Mouse (Mus musculus): ENCODE measurements at regions not wholly inside any gene's neighbourhood (a gene's known extent, or its start where the extent isn't known, plus 50 kb on each side); places are given as distances from the start of the nearest gene placed in this dataset.
A peak's percentile ranks its signal among the peaks of the same experiment; 100 is the strongest.

GRCm38 (mm10) chr11:31778766-31779165 is 93.2 kb upstream of the Cpeb4 start:
- Histone ChIP-seq H3K27me3 (ENCODE audit: control insufficient read depth, insufficient read depth, low read length) (no peaks in the 10 kb centered on the region), H3K4me1 (ENCODE audit: control insufficient read depth, insufficient read depth, low read length) (peaks cover 7% of the 10 kb centered on the region; the same call in 1 of the 2 replicates), H3K27ac (ENCODE audit: insufficient read depth, low read length) (no peak overlapping the region), H3K4me3 (replicated peaks; ENCODE audit: insufficient read depth, low read depth, low read length) (no peak overlapping the region)
- DNase-seq: no peak
- 75% methylated on average over 4 of the region's 4 CpGs for WGBS
- TF ChIP-seq POLR2A (IDR thresholded peaks at IDR 0.05; ENCODE audit: borderline replicate concordance, insufficient read depth, low read length) (no peak), CTCF (IDR thresholded peaks at IDR 0.05; ENCODE audit: borderline replicate concordance, insufficient read depth, low read depth, low read length) (no peak)

- no peaks in the 10 kb centered on the region for H3K27me3 ChIP-seq (ENCODE audit: control insufficient read depth, insufficient read depth, low read length)
- H3K27ac ChIP-seq (ENCODE audit: insufficient read depth, low read length): no peak overlapping the region
- 50% methylated on average over 2 of the region's 2 CpGs for WGBS
- no peak for DNase-seq
- no peak overlapping the region for H3K4me3 ChIP-seq (replicated peaks; ENCODE audit: insufficient read depth, low read depth, low read length)
- peaks cover 9% of the 10 kb centered on the region; the same call in 1 of the 2 replicates for H3K4me1 ChIP-seq (ENCODE audit: control insufficient read depth, insufficient read depth, low read length)
- TF ChIP-seq CTCF (IDR thresholded peaks at IDR 0.05; ENCODE audit: borderline replicate concordance, insufficient read depth, low read depth, low read length) (no peak), POLR2A (IDR thresholded peaks at IDR 0.05; ENCODE audit: borderline replicate concordance, insufficient read depth, low read length) (no peak)
These were observed 92.7 kb upstream of the Cpeb4 start for GRCm38 (mm10) chr11:31779267-31779666.

GRCm38 (mm10) chr11:31780969-31781368 is 91.0 kb upstream of the Cpeb4 start:
- DNase-seq: no peak
- H3K27ac ChIP-seq (ENCODE audit: insufficient read depth, low read length): no peak overlapping the region
- no peaks in the 10 kb centered on the region for H3K27me3 ChIP-seq (ENCODE audit: control insufficient read depth, insufficient read depth, low read length)
- H3K4me3 ChIP-seq (replicated peaks; ENCODE audit: insufficient read depth, low read depth, low read length): no peak overlapping the region
- H3K4me1 ChIP-seq (ENCODE audit: control insufficient read depth, insufficient read depth, low read length): peaks cover 11% of the 10 kb centered on the region
- WGBS: 91% methylated on average over 6 of the region's 6 CpGs
- TF ChIP-seq CTCF (IDR thresholded peaks at IDR 0.05; ENCODE audit: borderline replicate concordance, insufficient read depth, low read depth, low read length): no peak
- no peak for TF ChIP-seq POLR2A (IDR thresholded peaks at IDR 0.05; ENCODE audit: borderline replicate concordance, insufficient read depth, low read length)

GRCm38 (mm10) chr11:31781605-31782004 is 90.4 kb upstream of the Cpeb4 start:
- no peaks in the 10 kb centered on the region for H3K27me3 ChIP-seq (ENCODE audit: control insufficient read depth, insufficient read depth, low read length)
- peaks cover 16% of the 10 kb centered on the region for H3K4me1 ChIP-seq (ENCODE audit: control insufficient read depth, insufficient read depth, low read length)
- TF ChIP-seq CTCF (IDR thresholded peaks at IDR 0.05; ENCODE audit: borderline replicate concordance, insufficient read depth, low read depth, low read length) (no peak), POLR2A (IDR thresholded peaks at IDR 0.05; ENCODE audit: borderline replicate concordance, insufficient read depth, low read length) (no peak)
- H3K4me3 ChIP-seq (replicated peaks; ENCODE audit: insufficient read depth, low read depth, low read length): no peak overlapping the region
- WGBS: 33% methylated on average over 6 of the region's 6 CpGs
- DNase-seq: peak in 1 of 2 experiments; percentile 61
- no peak overlapping the region for H3K27ac ChIP-seq (ENCODE audit: insufficient read depth, low read length)

GRCm38 (mm10) chr11:31783506-31784063 is 88.4 kb upstream of the Cpeb4 start:
- no peak overlapping the region for H3K4me3 ChIP-seq (replicated peaks; ENCODE audit: insufficient read depth, low read depth, low read length)
- no peak for TF ChIP-seq POLR2A (IDR thresholded peaks at IDR 0.05; ENCODE audit: borderline replicate concordance, insufficient read depth, low read length)
- no peak for TF ChIP-seq CTCF (IDR thresholded peaks at IDR 0.05; ENCODE audit: borderline replicate concordance, insufficient read depth, low read depth, low read length)
- H3K27ac ChIP-seq (ENCODE audit: insufficient read depth, low read length): no peak overlapping the region
- no peaks in the 10 kb centered on the region for H3K27me3 ChIP-seq (ENCODE audit: control insufficient read depth, insufficient read depth, low read length)
- 62% methylated on average over 4 of the region's 4 CpGs for WGBS
- no peak for DNase-seq
- H3K4me1 ChIP-seq (ENCODE audit: control insufficient read depth, insufficient read depth, low read length): peaks cover 16% of the 10 kb centered on the region

GRCm38 (mm10) chr11:31784332-31784901 is 87.6 kb upstream of the Cpeb4 start:
- peaks cover 16% of the 10 kb centered on the region for H3K4me1 ChIP-seq (ENCODE audit: control insufficient read depth, insufficient read depth, low read length)
- H3K27ac ChIP-seq (ENCODE audit: insufficient read depth, low read length): no peak overlapping the region
- no peak for DNase-seq
- no peak overlapping the region for H3K4me3 ChIP-seq (replicated peaks; ENCODE audit: insufficient read depth, low read depth, low read length)
- 94% methylated on average over 6 of the region's 6 CpGs for whole genome bisulfite sequencing
- H3K27me3 ChIP-seq (ENCODE audit: control insufficient read depth, insufficient read depth, low read length): no peaks in the 10 kb centered on the region
- TF ChIP-seq POLR2A (IDR thresholded peaks at IDR 0.05; ENCODE audit: borderline replicate concordance, insufficient read depth, low read length) (no peak), CTCF (IDR thresholded peaks at IDR 0.05; ENCODE audit: borderline replicate concordance, insufficient read depth, low read depth, low read length) (no peak)

GRCm38 (mm10) chr11:31785160-31785559 is 86.9 kb upstream of the Cpeb4 start:
- no peak for DNase-seq
- H3K4me3 ChIP-seq (replicated peaks; ENCODE audit: insufficient read depth, low read depth, low read length): no peak overlapping the region
- WGBS: 89% methylated on average over 7 of the region's 7 CpGs
- H3K27ac ChIP-seq (ENCODE audit: insufficient read depth, low read length): no peak overlapping the region
- H3K27me3 ChIP-seq (ENCODE audit: control insufficient read depth, insufficient read depth, low read length): no peaks in the 10 kb centered on the region
- peaks cover 20% of the 10 kb centered on the region for H3K4me1 ChIP-seq (ENCODE audit: control insufficient read depth, insufficient read depth, low read length)
- TF ChIP-seq POLR2A (IDR thresholded peaks at IDR 0.05; ENCODE audit: borderline replicate concordance, insufficient read depth, low read length): no peak
- no peak for TF ChIP-seq CTCF (IDR thresholded peaks at IDR 0.05; ENCODE audit: borderline replicate concordance, insufficient read depth, low read depth, low read length)

GRCm38 (mm10) chr11:31787376-31787775 is 84.6 kb upstream of the Cpeb4 start:
- no peak for DNase-seq
- TF ChIP-seq CTCF (IDR thresholded peaks at IDR 0.05; ENCODE audit: borderline replicate concordance, insufficient read depth, low read depth, low read length) (no peak), POLR2A (IDR thresholded peaks at IDR 0.05; ENCODE audit: borderline replicate concordance, insufficient read depth, low read length) (no peak)
- H3K27me3 ChIP-seq (ENCODE audit: control insufficient read depth, insufficient read depth, low read length): no peaks in the 10 kb centered on the region
- 72% methylated on average over 2 of the region's 2 CpGs for WGBS
- no peak overlapping the region for H3K27ac ChIP-seq (ENCODE audit: insufficient read depth, low read length)
- peaks cover 20% of the 10 kb centered on the region for H3K4me1 ChIP-seq (ENCODE audit: control insufficient read depth, insufficient read depth, low read length)
- no peak overlapping the region for H3K4me3 ChIP-seq (replicated peaks; ENCODE audit: insufficient read depth, low read depth, low read length)
